Mouse (Mus musculus) heart, embryonic 13.5 days (tissue): ENCODE results near the gene Slc4a8. TPM values are rescaled to one million over a fixed set of nuclear protein-coding genes. Genes with fewer than 3 reads are reported as not detected.

ENCODE experiments used
- ATAC-seq: fragments of 200-750 bp; cut with Nextera tagmentation; 2 replicates; pipeline ENCODE4 v1.8.0; 2017; ENCODE audit warnings: moderate TSS enrichment; ENCODE audit not compliant: insufficient number of reproducible peaks, low FRiP score, low TSS enrichment; ENCODE audit errors: extremely low read depth
- H3K27ac ChIP-seq: fragments of 300-500 bp; sonication (generic); replicated peaks from 2 replicates; pipeline ENCODE4 v1.5.1; 2015; ENCODE audit warnings: moderate library complexity, mild to moderate bottlenecking, inconsistent platforms
- H3K27me3 ChIP-seq: fragments of 300-500 bp; sonication (generic); replicated peaks from 2 replicates; pipeline ENCODE4 v1.6.1; 2015; ENCODE audit warnings: mild to moderate bottlenecking, inconsistent platforms
- H3K36me3 ChIP-seq: fragments of 300-500 bp; sonication (generic); 2 replicates; pipeline ENCODE4 v1.6.1; 2015; ENCODE audit warnings: mild to moderate bottlenecking, inconsistent platforms
- H3K4me1 ChIP-seq: fragments of 300-500 bp; sonication (generic); 2 replicates; pipeline ENCODE4 v1.6.1; 2015; ENCODE audit warnings: inconsistent platforms
- H3K4me2 ChIP-seq: fragments of 300-500 bp; sonication (generic); 2 replicates; pipeline ENCODE4 v1.6.1; 2015; ENCODE audit warnings: inconsistent platforms, mild to moderate bottlenecking, moderate library complexity
- H3K4me3 ChIP-seq: fragments of 300-500 bp; sonication (generic); 2 replicates; pipeline ENCODE4 v1.5.1; 2015; ENCODE audit warnings: moderate library complexity, mild to moderate bottlenecking, inconsistent platforms
- H3K9ac ChIP-seq: fragments of 300-500 bp; sonication (generic); 2 replicates; pipeline ENCODE4 v1.6.1; 2015; ENCODE audit warnings: inconsistent platforms, mild to moderate bottlenecking, moderate library complexity
- H3K9me3 ChIP-seq: fragments of 300-500 bp; sonication (generic); 2 replicates; pipeline ENCODE4 v1.6.1; 2016; ENCODE audit warnings: inconsistent platforms
- WGBS: fragments of 180-500 bp; shearing (Covaris S2); methylation state at CpG from one replicate; pipeline ENCODE4 v1.1.7; 2015; ENCODE audit warnings: mixed read lengths; 5-methylcytosine and 5-hydroxymethylcytosine counted together
- polyA plus RNA-seq: library from polyadenylated mRNA; unstranded; fragments of >200 nt; fragmentation: Nextera tagmentation; extraction: Ambion mirVana; gene quantifications from 2 replicates; pipeline ENCODE4 v1.2.1, GENCODE M21; 2015

The Slc4a8 gene
- polyA plus RNA-seq, 1 experiment from 2014 or later = 1.1 TPM

GRCm38 (mm10) chr15:100832784-100833183 is 71.2 kb downstream of the Slc4a8 start:
- H3K27me3 ChIP-seq = peaks cover 51% of the 10 kb centered on the region
- 23% methylated on average over 7 of the region's 7 CpGs for WGBS
- ATAC-seq = no peak

DNA sequence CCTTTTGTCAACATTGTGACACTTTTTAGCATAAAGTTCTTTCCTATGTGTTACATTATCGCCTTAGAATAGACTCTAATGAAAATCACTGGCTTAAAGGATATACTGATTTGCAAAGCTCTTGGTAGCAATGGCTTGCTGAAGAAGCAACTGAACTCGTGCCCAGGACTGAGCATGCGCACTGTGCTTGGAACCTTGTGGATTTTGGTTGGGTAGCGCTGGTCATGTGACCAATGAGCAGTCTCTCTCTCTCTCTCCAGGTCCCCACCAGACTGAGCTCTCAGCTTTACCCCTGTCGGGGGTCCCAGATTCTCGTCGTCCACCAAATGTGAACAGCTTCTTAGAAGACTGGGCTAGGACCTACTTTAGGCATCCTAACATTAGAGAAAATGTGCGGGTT is 75.2 kb downstream of the Slc4a8 start:
- Histone ChIP-seq H3K36me3 (no peaks in the 10 kb centered on the region), H3K9ac (no peak overlapping the region), H3K4me3 (no peak overlapping the region), H3K27ac (no peak overlapping the region), H3K27me3 (peaks cover 32% of the 10 kb centered on the region), H3K4me2 (no peak overlapping the region), H3K9me3 (no peaks in the 10 kb centered on the region), H3K4me1 (no peaks in the 10 kb centered on the region)
- no peak for ATAC-seq
- 74% methylated on average over 8 of the region's 8 CpGs for WGBS

More at GRCm38 (mm10) chr15:100832784-100833183, 71.2 kb downstream of the Slc4a8 start:
- no peaks in the 10 kb centered on the region for H3K36me3 ChIP-seq
- H3K4me3 ChIP-seq = no peak overlapping the region
- no peaks in the 10 kb centered on the region for H3K4me1 ChIP-seq
- H3K9ac ChIP-seq = no peak overlapping the region
- no peak overlapping the region for H3K4me2 ChIP-seq
- 0 out of 2 replicates have a peak, but pooled peaks cover 4% of the 10 kb centered on the region for H3K9me3 ChIP-seq
- no peak overlapping the region for H3K27ac ChIP-seq

DNA sequence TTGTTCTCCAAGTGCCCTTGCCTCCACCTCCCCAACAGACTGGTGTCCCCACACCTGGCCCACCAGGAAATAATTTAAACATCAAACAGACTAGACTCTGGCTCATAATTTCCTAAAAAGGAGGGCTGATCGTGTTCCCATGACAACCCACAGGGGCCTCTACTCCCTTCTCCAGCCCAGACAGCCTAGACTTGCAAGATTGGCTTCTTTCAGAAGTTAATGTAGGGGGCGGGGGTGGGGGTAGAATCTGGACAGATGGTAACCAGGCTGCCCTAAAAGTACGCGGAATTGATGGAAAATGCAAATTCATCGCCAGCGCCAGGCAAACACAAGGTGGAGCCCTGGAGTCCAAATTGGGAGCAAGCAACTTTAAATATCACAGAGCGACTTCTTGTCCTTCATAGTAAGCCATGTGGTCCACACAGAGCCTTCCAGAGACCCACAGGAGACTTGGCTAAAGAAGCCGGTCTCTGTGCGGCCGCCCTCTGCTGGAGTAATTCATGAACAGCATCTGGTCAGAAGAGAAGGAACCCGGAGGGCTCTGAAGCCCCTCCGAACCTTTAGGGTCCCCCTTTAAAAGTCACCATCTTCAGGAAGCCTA is 77.2 kb downstream of the Slc4a8 start:
- Histone ChIP-seq H3K27ac (no peak overlapping the region), H3K4me1 (no peaks in the 10 kb centered on the region), H3K9me3 (no peaks in the 10 kb centered on the region), H3K4me3 (no peak overlapping the region), H3K9ac (no peak overlapping the region), H3K27me3 (peaks cover 12% of the 10 kb centered on the region; the same call in 1 of the 2 replicates), H3K36me3 (no peaks in the 10 kb centered on the region), H3K4me2 (no peak overlapping the region)
- WGBS = 39% methylated on average over 12 of the region's 12 CpGs
- no peak for ATAC-seq

DNA sequence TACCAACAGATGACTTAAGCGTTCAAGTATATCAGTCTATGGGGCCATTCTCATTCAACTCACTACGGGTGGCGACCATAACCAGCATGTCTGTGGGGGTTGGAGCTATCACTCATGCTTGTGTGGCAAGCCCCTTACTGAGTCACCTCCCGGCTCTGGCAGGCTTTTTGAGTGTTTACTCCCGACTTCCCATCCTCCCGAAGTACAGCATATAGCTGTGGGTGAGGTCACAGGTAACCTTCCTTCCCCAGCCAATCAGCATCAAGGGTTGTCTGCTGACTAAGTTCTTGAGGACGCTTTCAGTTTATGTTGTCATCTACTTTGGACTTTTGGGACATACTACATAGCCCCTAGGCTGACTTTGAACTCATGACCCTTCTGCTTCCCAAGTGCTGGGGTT is 82.8 kb downstream of the Slc4a8 start:
- ATAC-seq = no peak
- peaks cover 8% of the 10 kb centered on the region; the same call in 1 of the 2 replicates for H3K4me1 ChIP-seq
- H3K4me2 ChIP-seq = no peak overlapping the region
- peaks cover 3% of the 10 kb centered on the region; the same call in 1 of the 2 replicates for H3K27me3 ChIP-seq
- H3K9ac ChIP-seq = no peak overlapping the region
- no peaks in the 10 kb centered on the region; the same call in 1 of the 2 replicates for H3K9me3 ChIP-seq
- H3K27ac ChIP-seq = no peak overlapping the region
- no peaks in the 10 kb centered on the region for H3K36me3 ChIP-seq
- H3K4me3 ChIP-seq = no peak overlapping the region
- WGBS = 75% methylated on average over 7 of the region's 7 CpGs

GRCm38 (mm10) chr15:100845049-100845879 is 83.7 kb downstream of the Slc4a8 start:
- H3K4me2 ChIP-seq = no peak overlapping the region
- 38% methylated on average over 26 of the region's 26 CpGs for WGBS
- H3K27ac ChIP-seq = peak overlapping the region; percentile 24; the same call in 1 of the 2 replicates
- H3K27me3 ChIP-seq = peaks cover 3% of the 10 kb centered on the region; the same call in 1 of the 2 replicates
- no peak overlapping the region for H3K4me3 ChIP-seq
- no peaks in the 10 kb centered on the region for H3K36me3 ChIP-seq
- H3K9ac ChIP-seq = no peak overlapping the region
- peaks cover 8% of the 10 kb centered on the region; the same call in 1 of the 2 replicates for H3K4me1 ChIP-seq
- peaks cover 4% of the 10 kb centered on the region for H3K9me3 ChIP-seq
- no peak for ATAC-seq

GRCm38 (mm10) chr15:100847193-100847592 is 85.6 kb downstream of the Slc4a8 start:
- no peak for ATAC-seq
- Histone ChIP-seq H3K4me2 (no peak overlapping the region), H3K27me3 (0 out of 2 replicates have a peak, but pooled peaks cover 3% of the 10 kb centered on the region), H3K4me3 (no peak overlapping the region), H3K9me3 (peaks cover 4% of the 10 kb centered on the region), H3K9ac (no peak overlapping the region), H3K4me1 (peaks cover 8% of the 10 kb centered on the region; the same call in 1 of the 2 replicates), H3K27ac (no peak overlapping the region), H3K36me3 (no peaks in the 10 kb centered on the region)
- WGBS = 81% methylated on average over 6 of the region's 6 CpGs

DNA sequence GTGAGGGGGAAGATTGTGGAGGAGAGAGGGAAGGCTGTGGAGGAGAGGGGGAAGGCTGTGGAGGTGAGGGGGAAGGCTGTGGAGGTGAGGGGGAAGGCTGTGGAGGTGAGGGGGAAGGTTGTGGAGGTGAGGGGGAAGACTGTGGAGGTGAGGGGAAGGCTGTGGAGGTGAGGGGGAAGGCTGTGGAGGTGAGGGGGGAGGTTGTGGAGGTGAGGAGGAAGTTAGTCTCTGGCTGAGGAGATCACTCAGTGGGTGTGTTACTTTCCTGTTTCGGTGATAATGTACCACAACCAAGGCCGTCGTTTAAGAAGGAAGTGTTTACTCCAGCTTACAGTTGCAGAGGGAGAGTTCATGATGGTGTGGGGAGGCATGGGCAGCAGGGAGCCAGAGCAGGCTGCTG is 96.0 kb downstream of the Slc4a8 start:
- Histone ChIP-seq H3K4me3 (no peak overlapping the region), H3K4me2 (no peak overlapping the region), H3K36me3 (no peaks in the 10 kb centered on the region), H3K9me3 (no peaks in the 10 kb centered on the region), H3K27me3 (peaks cover 29% of the 10 kb centered on the region; the same call in 1 of the 2 replicates), H3K4me1 (no peaks in the 10 kb centered on the region), H3K27ac (no peak overlapping the region), H3K9ac (no peak overlapping the region)
- ATAC-seq = no peak
- 55% methylated on average over 3 of the region's 3 CpGs for WGBS

- Histone ChIP-seq H3K27ac (no peak overlapping the region), H3K4me1 (no peaks in the 10 kb centered on the region), H3K27me3 (peaks cover 48% of the 10 kb centered on the region), H3K9ac (no peak overlapping the region), H3K4me3 (no peak overlapping the region), H3K4me2 (no peak overlapping the region), H3K36me3 (no peaks in the 10 kb centered on the region), H3K9me3 (0 out of 2 replicates have a peak, but pooled peaks cover 2% of the 10 kb centered on the region)
- whole genome bisulfite sequencing = 32% methylated on average over 5 of the region's 5 CpGs
- no peak for ATAC-seq
These were observed 99.3 kb downstream of the Slc4a8 start for GRCm38 (mm10) chr15:100860856-100861255.

- H3K9ac ChIP-seq = no peak overlapping the region
- no peak for ATAC-seq
- H3K27ac ChIP-seq = no peak overlapping the region
- H3K4me2 ChIP-seq = no peak overlapping the region
- no peaks in the 10 kb centered on the region for H3K36me3 ChIP-seq
- peaks cover 7% of the 10 kb centered on the region for H3K4me1 ChIP-seq
- 41% methylated on average over 3 of the region's 3 CpGs for WGBS
- 0 out of 2 replicates have a peak, but pooled peaks cover 2% of the 10 kb centered on the region for H3K9me3 ChIP-seq
- H3K27me3 ChIP-seq = peaks cover 63% of the 10 kb centered on the region
- no peak overlapping the region for H3K4me3 ChIP-seq
These were observed 104.0 kb downstream of the Slc4a8 start for GRCm38 (mm10) chr15:100865556-100865955.

DNA sequence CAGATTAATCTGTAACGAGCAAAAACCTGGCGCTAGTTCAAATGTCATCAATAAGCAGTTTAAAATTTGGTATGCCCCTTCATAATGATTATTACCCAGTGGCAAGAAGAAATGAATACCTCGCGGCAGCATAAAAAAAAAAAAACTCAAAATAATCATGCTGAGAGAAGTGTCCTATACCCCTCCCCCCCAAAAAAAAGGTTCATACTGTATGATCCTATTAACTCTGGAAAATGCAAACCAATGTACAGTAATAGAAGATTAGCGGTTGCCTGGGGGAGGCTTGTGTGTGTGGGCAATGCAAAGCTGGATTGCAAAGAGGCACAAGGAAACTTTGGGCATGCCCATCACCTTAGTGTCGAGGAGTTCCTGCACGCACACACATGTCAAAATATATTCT is 108.0 kb downstream of the Slc4a8 start, which contains the start of gene Scn8a:
Scn8a (plus strand) TSS at position 301 of the 400 bp plus-strand sequence.
- peaks cover 16% of the 10 kb centered on the region for H3K4me1 ChIP-seq
- H3K4me2 ChIP-seq = peak within 1 kb of the TSS; percentile 88
- 0 out of 2 replicates have a peak, but pooled peaks cover 2% of the 10 kb centered on the region for H3K9me3 ChIP-seq
- H3K4me3 ChIP-seq = peak within 1 kb of the TSS; percentile 67
- H3K36me3 ChIP-seq = no peaks in the 10 kb centered on the region
- peaks cover 69% of the 10 kb centered on the region for H3K27me3 ChIP-seq
- WGBS = 63% methylated on average over 7 of the region's 7 CpGs
- ATAC-seq = no peak
- no peak within 1 kb of the TSS for H3K9ac ChIP-seq
- no peak within 1 kb of the TSS for H3K27ac ChIP-seq

DNA sequence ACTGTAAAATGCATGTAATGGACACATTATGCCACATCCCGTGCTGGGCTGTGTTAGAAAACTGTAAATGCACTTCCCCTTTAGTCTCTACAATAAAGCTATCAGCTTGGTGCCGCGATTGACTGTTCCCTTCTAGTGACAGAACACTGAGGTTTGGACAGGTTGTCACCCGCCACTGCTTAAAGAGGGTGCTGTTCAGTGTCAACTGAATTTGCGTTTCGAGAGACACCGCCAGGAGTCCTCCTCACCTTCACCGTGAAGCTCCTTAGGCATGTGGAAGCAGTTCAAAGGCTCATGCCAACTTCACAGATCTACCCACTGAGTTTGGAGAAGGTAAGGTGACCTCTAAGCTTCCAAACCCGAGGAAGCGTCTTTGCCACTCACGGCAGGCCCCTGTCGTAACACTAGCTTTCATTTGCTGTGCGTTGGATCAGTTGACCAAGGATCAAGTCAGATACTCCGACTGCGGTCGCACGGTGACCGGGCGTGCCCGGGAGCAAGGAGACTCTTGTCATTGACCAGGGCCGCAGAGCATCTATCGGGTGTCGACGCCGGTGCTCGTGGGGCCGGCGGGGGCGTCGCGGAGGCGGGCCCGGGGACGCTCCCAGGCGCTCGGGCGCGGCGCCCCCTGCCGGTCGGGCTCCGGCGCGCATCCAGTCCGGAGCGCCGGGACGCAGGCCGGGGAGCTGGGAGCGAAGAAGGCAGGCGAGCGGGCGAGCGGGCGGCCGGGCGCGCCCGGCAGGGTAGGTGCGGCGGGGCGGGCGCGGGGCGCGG is 108.6 kb downstream of the Slc4a8 start:
- peak; percentile 42; the same call in 1 of the 2 replicates for ATAC-seq
- WGBS = 2% methylated on average over 52 of the region's 66 CpGs
- Histone ChIP-seq H3K4me3 (peak overlapping the region; percentile 67), H3K36me3 (no peaks in the 10 kb centered on the region), H3K4me1 (peaks cover 16% of the 10 kb centered on the region), H3K27ac (no peak overlapping the region), H3K4me2 (peak overlapping the region; percentile 88), H3K9me3 (0 out of 2 replicates have a peak, but pooled peaks cover 2% of the 10 kb centered on the region), H3K27me3 (peaks cover 71% of the 10 kb centered on the region), H3K9ac (no peak overlapping the region)
